Comparison of ENCODE assay signal across 24 mouse cellular contexts in genomic region chr12:77306759-77307314, GRCm38 (mm10).
DNase-seq lines count a peak whose midpoint lies in the region; ATAC-seq and TF ChIP-seq lines count a peak whose summit lies in the region.
"Had no signal": no experiment of that assay in that cellular context is flagged by ENCODE, and none has a peak within 500 bp of the region (broad histone marks: within the 10 kb centered on the region; RNA-seq: fewer than 3 reads in every experiment).

No protein-coding gene starts in this region.

- no peak overlapping the region for H3K4me3 ChIP-seq in limb, embryonic 12.5 days (replicated peaks)
- no peak overlapping the region for H3K4me3 ChIP-seq in limb, embryonic 10.5 days
- peak overlapping the region in 1 of 3 experiments; percentile 23 for H3K4me3 ChIP-seq in CH12.LX (replicated peaks in 1 of 3; ENCODE audit: low read depth in 2 of 3, low read length in 2 of 3, poor library complexity in 1 of 3)

- in situ Hi-C loops in CH12.LX (cut with MboI; ENCODE audit: low pct_ligation_motif_present, low pct_unique_long_range_greater_than_20kb, low sequenced_read_pairs) = no loop called here

- TF ChIP-seq CTCF in CH12.LX (conservative IDR thresholded peaks at IDR 0.05 in 1 of 2, IDR thresholded peaks at IDR 0.05 in 1 of 2; ENCODE audit: low read depth in 2 of 2, low read length in 2 of 2) = no peak

- DNase-seq in limb, embryonic 10.5 days (ENCODE audit: low spot score) = no peak
- DNase-seq in A20 (ENCODE audit: low read depth, low spot score) (peak; percentile 34), CH12.LX (ENCODE audit: extremely low read depth) (peak; percentile 56)
- peak; percentile 16 for DNase-seq in forelimb bud, embryonic 11.5 days (ENCODE audit: low read depth, low spot score)
- DNase-seq in heart, postnatal 4 days = no peak
- DNase-seq in left cerebral cortex, adult 9 months (ENCODE audit: low spot score in 2 of 2) = no peak
- no peak for DNase-seq in T-cell, adult 2 months (ENCODE audit: low spot score)
- DNase-seq: adrenal gland, adult 2 months; adrenal gland, adult 8-10 months; adrenal gland, postnatal 10 days; adrenal gland, postnatal 14 days; adrenal gland, postnatal 25 days; adrenal gland, postnatal 36 days; B cell, adult 2 months; cerebellum, adult 11 months; cerebellum, adult 11-12 months; cerebellum, adult 18-20 months; cerebellum, adult 2 months; cerebellum, adult 8-10 months had no signal

- ATAC-seq in limb, embryonic 12.5 days (ENCODE audit: insufficient number of reproducible peaks, insufficient read depth, low FRiP score, low TSS enrichment, low read depth) = 0 out of 2 replicates have a peak, but pooled peaks have one; percentile 66
- ATAC-seq: activated CD4-positive, CD25-positive, alpha-beta regulatory T cell, adult 4 months; CD4-positive, CD25-positive, alpha-beta regulatory T cell, adult 4 months; Patski had no signal

- no peak for TF ChIP-seq POLR2A in CH12.LX (IDR thresholded peaks at IDR 0.05; ENCODE audit: low read depth, low read length)

- H3K4me2 ChIP-seq in limb, embryonic 12.5 days = no peak overlapping the region
- peak overlapping the region; percentile 91 for H3K4me2 ChIP-seq in CH12.LX (ENCODE audit: insufficient read depth, low read depth, poor library complexity, severe bottlenecking)

- no peaks in the 10 kb centered on the region for H3K9me3 ChIP-seq in limb, embryonic 12.5 days
- no peaks in the 10 kb centered on the region for H3K9me3 ChIP-seq in limb, embryonic 10.5 days (replicated peaks)
- H3K9me3 ChIP-seq in CH12.LX (replicated peaks; ENCODE audit: low read length) = peaks cover 5% of the 10 kb centered on the region
- H3K9me3 ChIP-seq: G1E had no signal

- 46% methylated on average over 3 of the region's 3 CpGs for WGBS in limb, embryonic 12.5 days
- 70% methylated on average over 3 of the region's 3 CpGs for WGBS in limb, embryonic 10.5 days

- H3K27me3 ChIP-seq in limb, embryonic 12.5 days = no peaks in the 10 kb centered on the region
- H3K27me3 ChIP-seq in limb, embryonic 10.5 days (ENCODE audit: low read depth, poor library complexity, severe bottlenecking) = no peaks in the 10 kb centered on the region
- H3K27me3 ChIP-seq in CH12.LX (replicated peaks) = no peaks in the 10 kb centered on the region
- H3K27me3 ChIP-seq: Patski had no signal

- no peak overlapping the region for H3K27ac ChIP-seq in limb, embryonic 12.5 days
- no peak overlapping the region for H3K27ac ChIP-seq in limb, embryonic 10.5 days
- peak overlapping the region; percentile 55; the same call in 1 of the 2 replicates for H3K27ac ChIP-seq in CH12.LX (ENCODE audit: insufficient read depth, low read depth)

- H3K4me1 ChIP-seq in limb, embryonic 12.5 days (replicated peaks) = 0 out of 2 replicates have a peak, but pooled peaks cover 6% of the 10 kb centered on the region
- H3K4me1 ChIP-seq in limb, embryonic 10.5 days = peaks cover 14% of the 10 kb centered on the region
- H3K4me1 ChIP-seq in CH12.LX (ENCODE audit: control insufficient read depth in 1 of 2, insufficient read depth in 2 of 2) = peaks cover 3 to 62% of the 10 kb centered on the region in 2 experiments; a peak in 3 of 4 replicates

- peaks cover 44% of the 10 kb centered on the region for H3K79me2 ChIP-seq in CH12.LX (replicated peaks; ENCODE audit: control insufficient read depth, extremely low read depth, insufficient read depth, poor library complexity, severe bottlenecking)

- TF ChIP-seq RAD21 in CH12.LX (IDR thresholded peaks at IDR 0.05; ENCODE audit: low read depth, low read length) = no peak

- H3K36me3 ChIP-seq in limb, embryonic 12.5 days = no peaks in the 10 kb centered on the region
- H3K36me3 ChIP-seq in limb, embryonic 10.5 days = no peaks in the 10 kb centered on the region
- peaks cover 0 to 3% of the 10 kb centered on the region in 2 experiments for H3K36me3 ChIP-seq in CH12.LX (replicated peaks in 1 of 2; ENCODE audit: control insufficient read depth in 1 of 2, insufficient read depth in 1 of 2, low read length in 1 of 2)

- H3K9ac ChIP-seq in limb, embryonic 12.5 days (replicated peaks) = no peak overlapping the region
- H3K9ac ChIP-seq in CH12.LX (ENCODE audit: insufficient read depth, low read depth) = peak overlapping the region; percentile 76

- peak; percentile 88 for TF ChIP-seq EP300 in CH12.LX (IDR thresholded peaks at IDR 0.05; ENCODE audit: low read length)

- dilution Hi-C loops in CH12.LX (cut with MboI; ENCODE audit: extremely low pct_ligation_motif_present, extremely low pct_unique_long_range_greater_than_20kb, low sequenced_read_pairs) = no loop called here

TF ChIP-seq in CH12.LX, 34 proteins besides CTCF, POLR2A, EP300 and RAD21:
- TF ChIP-seq UBTF (IDR thresholded peaks at IDR 0.05; ENCODE audit: low read depth, low read length) (no peak), TBP (conservative IDR thresholded peaks at IDR 0.05; ENCODE audit: low read depth, low read length) (no peak), KAT2A (IDR thresholded peaks at IDR 0.05; ENCODE audit: insufficient replicate concordance, low read length) (no peak), PAX5 (IDR thresholded peaks at IDR 0.05; ENCODE audit: low read length) (no peak), JUND (conservative IDR thresholded peaks at IDR 0.05; ENCODE audit: low read depth, low read length) (no peak), CHD1 (IDR thresholded peaks at IDR 0.05; ENCODE audit: low read depth, low read length) (0 out of 2 replicates have a peak, but pooled peaks have one; percentile 51), SIN3A (IDR thresholded peaks at IDR 0.05; ENCODE audit: low read length) (no peak; the same call in 1 of the 2 replicates), POLR2AphosphoS2 (IDR thresholded peaks at IDR 0.05; ENCODE audit: low read depth, low read length) (no peak), MAX (IDR thresholded peaks at IDR 0.05; ENCODE audit: low read length) (peak; percentile 46; the same call in 1 of the 2 replicates), MEF2A (IDR thresholded peaks at IDR 0.05; ENCODE audit: borderline replicate concordance, low read depth, low read length) (peak; percentile 61; the same call in 1 of the 2 replicates), ETS1 (conservative IDR thresholded peaks at IDR 0.05; ENCODE audit: low read depth, low read length) (peak; percentile 63; the same call in 1 of the 2 replicates), IRF4 (IDR thresholded peaks at IDR 0.05; ENCODE audit: low read depth, low read length) (peak; percentile 57; the same call in 1 of the 2 replicates), HCFC1 (IDR thresholded peaks at IDR 0.05; ENCODE audit: low read depth, low read length) (no peak), TCF12 (IDR thresholded peaks at IDR 0.05; ENCODE audit: low read depth, low read length) (peak; percentile 71), SMC3 (IDR thresholded peaks at IDR 0.05; ENCODE audit: low read depth, low read length) (no peak), MYC (IDR thresholded peaks at IDR 0.05; ENCODE audit: low read depth, low read length) (0 out of 2 replicates have a peak, but pooled peaks have one; percentile 15), MAFK (IDR thresholded peaks at IDR 0.05; ENCODE audit: insufficient replicate concordance, low read length) (no peak)

Comparison
In these comparisons a context has a peak if more than half of its experiments do, and no peak if none do; other contexts are left out.
1. DNase-seq: peak in A20 (single experiment), CH12.LX (single experiment) and forelimb bud, embryonic 11.5 days (single experiment); none in limb, embryonic 10.5 days (single experiment), heart, postnatal 4 days (single experiment), left cerebral cortex, adult 9 months (0 of 2) and T-cell, adult 2 months (single experiment).